Mouse (Mus musculus) left cerebral cortex, adult 11 months (tissue): ENCODE results near the gene Rab6b.
"Not testable (repeated sequence)": the region's sequence is repeated elsewhere in the genome, so short reads cannot be mapped to it uniquely, and the experiment has no call there.

Source experiments
- DNase-seq: peaks from one replicate; pipeline ENCODE4 v3.0.0; 2022; ENCODE audit warnings: low spot score

The Rab6b gene

GRCm38 (mm10) chr9:103108341-103108798 is 3.2 kb upstream of the Rab6b start:
- DNase-seq, result not testable (repeated sequence)

DNA sequence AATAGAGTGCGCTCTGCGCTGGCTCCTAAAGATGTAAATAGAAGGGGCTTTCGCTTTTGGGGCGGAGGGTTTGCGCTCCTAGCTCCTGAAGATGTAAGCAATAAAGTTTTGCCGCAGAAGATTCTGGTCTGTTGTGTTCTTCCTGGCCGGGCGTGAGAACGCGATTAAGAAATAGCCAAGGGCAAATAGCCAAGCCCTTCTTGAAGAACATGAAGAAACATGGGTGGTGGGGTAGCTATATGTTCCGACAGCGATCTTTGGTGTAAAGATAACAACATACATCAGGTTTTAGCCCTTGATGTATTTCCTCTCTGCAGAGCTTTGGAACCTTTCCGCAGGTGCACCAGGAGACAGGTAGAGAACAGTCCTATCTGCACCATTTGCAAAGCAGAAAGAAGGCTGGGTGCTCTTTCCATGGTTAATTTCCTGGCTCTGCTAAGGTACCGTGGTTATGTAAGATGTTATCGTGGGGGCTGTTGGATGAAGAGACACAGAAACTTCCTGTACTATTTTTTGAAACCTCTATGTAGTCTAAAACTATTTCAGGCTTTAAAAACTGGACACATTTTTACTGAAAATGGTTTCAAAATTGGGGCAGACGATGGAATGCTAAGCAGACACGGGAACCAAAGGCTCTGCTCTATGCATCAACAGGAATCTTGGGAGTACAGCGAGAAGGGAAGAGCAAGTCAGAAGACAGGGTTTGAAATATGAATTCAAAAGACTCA is 2.5 kb upstream of the Rab6b start:
- DNase-seq, result no peak

GRCm38 (mm10) chr9:103109911-103110310 is 1.7 kb upstream of the Rab6b start:
- DNase-seq, result no peak

DNA sequence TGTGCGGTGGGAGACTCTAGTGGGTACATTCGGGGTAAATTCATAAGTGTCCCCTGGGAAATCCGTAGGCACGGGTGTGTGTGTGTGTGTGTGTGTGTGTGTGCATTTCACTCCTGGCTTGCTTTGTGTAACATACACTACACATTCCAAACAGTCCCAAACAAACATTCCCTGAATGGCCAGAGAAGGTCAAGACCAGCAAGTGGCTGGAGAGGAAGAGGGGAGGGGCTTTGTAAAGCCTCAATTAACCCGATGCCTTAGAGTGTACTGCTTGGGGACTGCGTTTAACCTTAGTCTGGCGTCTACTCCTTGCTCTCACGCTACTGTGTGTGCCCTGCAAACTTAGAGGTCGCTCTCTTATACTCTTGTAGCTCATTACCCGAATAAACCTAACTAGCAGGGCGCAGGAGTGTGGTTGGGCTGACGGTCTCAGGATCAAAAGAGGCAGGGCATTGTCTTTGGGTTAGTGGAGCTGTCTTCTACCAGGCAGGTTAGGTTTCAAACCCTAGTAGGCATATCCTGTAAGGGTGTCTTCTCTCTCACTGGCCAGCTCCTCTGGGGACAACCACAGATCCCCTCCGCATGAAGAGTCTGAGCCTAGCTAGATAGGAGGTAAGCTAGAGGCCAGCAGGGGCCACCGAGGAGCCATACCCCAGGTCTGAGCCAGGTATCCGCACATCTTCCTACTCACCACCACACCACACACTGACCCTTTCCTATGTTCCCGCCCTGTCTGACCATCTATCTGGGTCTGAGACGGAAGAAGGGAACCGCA is 673 bp upstream of the Rab6b start:
- DNase-seq, result no peak

- no peak for DNase-seq
These were observed 1.1 kb downstream of the Rab6b start for GRCm38 (mm10) chr9:103112471-103113271.

DNA sequence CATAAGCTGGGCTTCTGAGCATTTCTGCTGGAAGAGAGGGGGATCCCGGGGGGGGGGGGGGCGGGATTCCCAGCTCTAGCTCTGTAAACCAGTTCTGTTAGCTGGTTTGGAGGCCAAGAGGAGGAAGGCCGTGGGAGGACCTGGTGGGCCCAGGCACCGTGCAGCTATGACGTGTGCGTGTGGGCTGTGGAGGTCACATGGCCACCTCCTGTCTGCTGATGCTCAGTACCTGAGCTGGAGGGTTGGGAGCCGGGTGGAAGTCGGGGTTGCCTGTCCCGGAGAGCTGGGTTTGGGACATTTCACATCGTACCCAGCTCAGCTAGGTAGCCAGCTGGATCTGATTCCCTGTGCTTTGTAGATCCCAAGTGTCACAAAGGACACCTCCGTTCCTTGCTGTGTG is 1.8 kb downstream of the Rab6b start:
- DNase-seq, result no peak

GRCm38 (mm10) chr9:103114326-103114725 is 2.7 kb downstream of the Rab6b start:
- no peak for DNase-seq

DNA sequence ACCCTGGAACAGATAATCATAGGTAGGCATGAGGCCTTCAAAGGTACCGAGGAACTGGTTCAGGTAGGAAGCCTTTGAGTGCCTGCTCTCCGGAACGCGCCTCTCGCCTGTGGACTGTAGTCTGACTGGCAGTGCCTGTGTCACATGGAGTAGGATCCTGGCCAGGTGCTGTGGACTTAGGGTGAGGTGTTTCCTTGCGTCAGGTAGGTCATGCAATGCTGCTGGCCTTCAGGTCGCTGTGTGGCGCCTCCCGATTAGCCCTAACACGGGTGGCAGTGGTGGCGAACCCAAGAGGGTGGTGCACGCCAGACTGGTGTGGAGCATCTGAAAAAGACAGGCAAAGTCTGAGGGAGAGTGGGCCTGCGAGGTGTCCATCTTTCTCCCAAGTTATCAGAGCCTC is 3.3 kb downstream of the Rab6b start:
- no peak for DNase-seq

GRCm38 (mm10) chr9:103116941-103117340 is 5.4 kb downstream of the Rab6b start:
- no peak for DNase-seq

- DNase-seq, result no peak
These were observed 5.9 kb downstream of the Rab6b start for GRCm38 (mm10) chr9:103117495-103117894.

DNA sequence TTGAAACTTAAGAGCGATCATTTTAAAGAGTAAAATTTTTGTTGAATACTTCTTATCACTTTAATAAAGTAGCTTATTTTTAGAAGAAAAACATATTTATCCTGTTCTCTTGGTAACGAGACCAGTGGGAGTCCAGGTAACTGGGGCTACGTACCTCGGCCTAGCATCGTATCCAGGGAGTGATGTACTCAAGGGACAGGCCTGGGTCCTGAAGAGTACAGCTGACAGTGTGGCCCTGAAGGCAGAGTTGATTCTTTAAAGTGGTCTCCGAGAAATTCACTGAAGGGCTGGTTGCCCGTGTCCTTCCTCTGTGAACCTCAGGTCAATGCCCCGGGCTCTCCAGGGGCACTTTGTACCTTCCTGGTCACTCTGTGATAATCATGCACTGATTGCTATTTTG is 6.4 kb downstream of the Rab6b start:
- no peak for DNase-seq

DNA sequence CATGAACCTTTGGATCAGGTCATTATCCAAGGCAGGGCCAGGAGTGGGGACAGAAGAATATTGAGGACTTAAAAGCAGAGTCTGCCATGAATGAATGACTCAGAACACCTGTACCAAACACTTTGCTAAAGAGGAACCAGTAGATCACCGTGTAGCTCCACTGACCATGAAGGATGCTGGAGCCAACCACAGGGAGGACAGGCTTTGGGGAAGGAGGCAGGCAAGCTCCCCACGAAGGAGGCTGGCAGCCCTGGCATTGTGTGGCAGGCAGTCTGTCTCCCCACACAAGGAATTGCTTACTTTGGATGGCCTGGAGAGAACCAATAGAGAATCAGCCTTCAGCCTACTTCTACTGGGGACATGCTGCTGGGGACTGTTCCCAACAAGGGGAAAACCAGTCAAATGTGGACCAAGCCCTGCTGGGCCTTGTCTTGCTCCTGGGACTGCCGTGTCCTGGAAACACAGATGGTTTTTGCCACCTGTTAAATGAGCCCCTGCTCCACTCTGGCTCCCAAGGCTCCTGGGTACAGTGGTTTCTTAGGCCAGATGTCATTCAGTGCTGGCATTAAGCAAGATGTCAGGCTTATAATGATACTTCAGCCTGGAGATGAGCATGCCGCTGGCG is 7.2 kb downstream of the Rab6b start:
- DNase-seq, result no peak

DNA sequence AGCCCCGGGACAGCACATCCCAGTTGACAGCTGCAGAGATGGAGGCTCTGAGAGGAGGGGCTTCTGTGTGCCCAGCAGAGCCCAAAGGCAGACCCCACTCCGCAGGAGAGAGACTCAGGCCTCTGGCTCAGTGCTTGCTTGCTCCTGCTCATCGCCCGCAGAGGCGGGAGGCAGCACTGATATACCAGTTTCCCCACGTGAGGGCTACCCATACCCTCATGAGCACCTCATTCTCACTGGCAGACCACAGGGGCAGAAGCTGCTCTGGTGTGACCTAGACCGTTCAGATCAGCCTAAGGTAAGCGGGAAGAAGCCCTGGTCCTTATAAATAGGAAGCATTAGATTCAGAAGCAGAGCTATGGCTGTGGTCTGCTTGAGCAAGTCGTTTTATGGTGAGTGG is 8.2 kb downstream of the Rab6b start:
- DNase-seq, result no peak

- no peak for DNase-seq
These were observed 8.6 kb downstream of the Rab6b start for GRCm38 (mm10) chr9:103120231-103120630.

GRCm38 (mm10) chr9:103121546-103121945 is 10.0 kb downstream of the Rab6b start:
- DNase-seq, result no peak

- DNase-seq, result no peak
These were observed 13.2 kb downstream of the Rab6b start for GRCm38 (mm10) chr9:103124746-103125145.

DNA sequence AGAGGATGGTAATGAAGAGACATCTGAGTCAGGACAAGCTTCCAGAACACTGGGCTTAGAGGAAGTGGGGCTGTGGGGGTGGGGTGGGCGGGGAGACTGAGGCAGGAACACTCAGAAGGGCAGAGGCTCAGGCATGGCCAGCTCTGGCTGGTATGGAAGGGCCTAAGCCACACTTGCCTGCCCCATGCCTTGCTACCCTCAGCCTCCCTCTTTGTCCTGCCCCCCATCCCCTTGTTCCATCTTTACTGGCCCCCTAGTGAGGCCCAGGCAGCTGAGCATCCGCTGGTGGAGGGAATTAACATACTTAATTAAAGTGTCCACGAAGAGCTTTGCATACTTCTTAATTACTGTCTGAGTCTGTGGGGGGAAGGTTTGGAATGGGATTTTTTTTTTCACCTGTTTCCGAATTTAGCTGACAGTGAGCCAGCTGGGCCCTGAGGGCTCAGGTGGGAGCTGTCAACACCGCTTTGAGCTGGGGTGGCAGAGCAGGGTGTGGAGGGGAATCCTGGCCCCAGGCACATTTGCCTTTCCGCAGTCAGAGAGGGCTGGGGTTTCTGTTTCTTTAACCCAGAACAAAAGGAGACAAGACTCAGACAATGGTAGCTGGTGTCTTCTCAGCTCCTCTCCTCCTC is 22.0 kb downstream of the Rab6b start:
- no peak for DNase-seq

GRCm38 (mm10) chr9:103134450-103135030 is 23.0 kb downstream of the Rab6b start:
- no peak for DNase-seq

DNA sequence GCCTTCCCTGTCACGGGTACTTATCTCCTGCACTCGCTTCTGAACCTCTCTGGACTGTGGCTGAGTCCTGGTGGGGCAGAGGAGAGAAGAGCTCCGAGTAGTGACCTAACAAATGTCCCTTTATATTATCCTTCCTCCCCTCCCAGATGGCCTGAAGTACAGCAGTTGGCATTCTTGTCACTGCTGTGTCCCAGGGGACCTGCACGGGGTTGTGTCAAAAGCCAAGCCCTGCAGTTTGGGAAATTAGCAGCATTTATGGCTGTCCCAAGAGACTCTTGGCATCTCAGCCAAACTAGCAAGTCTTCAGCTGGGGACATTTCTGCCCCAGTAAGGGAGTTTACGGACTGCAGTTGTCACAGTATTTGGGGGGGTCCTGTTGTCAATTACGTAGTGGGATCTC is 27.9 kb downstream of the Rab6b start:
- no peak for DNase-seq

GRCm38 (mm10) chr9:103140384-103140783 is 28.8 kb downstream of the Rab6b start:
- no peak for DNase-seq

- no peak for DNase-seq
These were observed 29.7 kb downstream of the Rab6b start for GRCm38 (mm10) chr9:103141266-103141665.
